Mouse (Mus musculus) MEL (cell line): ENCODE data around the gene 4930579G24Rik. TPM values are rescaled to one million over a fixed set of nuclear protein-coding genes. Genes with fewer than 3 reads are reported as not detected.

Experiments
- DNase-seq: peaks from one replicate; pipeline ENCODE4 v3.0.0; 2011; ENCODE audit warnings: low read depth, low spot score
- H3K27ac ChIP-seq: 2 replicates; pipeline ENCODE4 v1.5.1; 2012; ENCODE audit warnings: low read depth, mild to moderate bottlenecking, control low read depth, low read length, moderate library complexity; ENCODE audit not compliant: control insufficient read depth
- H3K27me3 ChIP-seq, 2 experiments: fragments of 150-350 bp in 1 of 2; sonication (generic) in 1 of 2; 2 replicates each; pipeline ENCODE4 v1.6.1; 2012; ENCODE audit warnings: low read length in 2 of 2, mild to moderate bottlenecking in 2 of 2, improper control_type of control experiment in 1 of 2, moderate library complexity in 1 of 2; ENCODE audit not compliant: insufficient read depth in 2 of 2, control insufficient read depth in 1 of 2
- H3K36me3 ChIP-seq, 2 experiments: 2 replicates each; pipeline ENCODE4 v1.6.1; 2012 to 2014; ENCODE audit warnings: low read length in 2 of 2, improper control_type of control experiment in 1 of 2, inconsistent platforms in 1 of 2, mild to moderate bottlenecking in 1 of 2; ENCODE audit not compliant: insufficient read depth in 2 of 2, control insufficient read depth in 1 of 2
- H3K4me1 ChIP-seq, 2 experiments: fragments of 150-350 bp in 1 of 2; sonication (generic) in 1 of 2; 2 replicates each; pipeline ENCODE4 v1.6.1; 2012; ENCODE audit warnings: low read length in 2 of 2, improper control_type of control experiment in 1 of 2, mild to moderate bottlenecking in 1 of 2; ENCODE audit not compliant: insufficient read depth in 2 of 2, control insufficient read depth in 1 of 2
- H3K4me3 ChIP-seq, 2 experiments: fragments of 150-350 bp in 1 of 2; sonication (generic) in 1 of 2; 2 replicates each; pipeline ENCODE4 v1.5.1; 2012; ENCODE audit warnings: low read depth in 2 of 2, low read length in 2 of 2, mild to moderate bottlenecking in 2 of 2, moderate library complexity in 2 of 2, control low read depth in 1 of 2, improper control_type of control experiment in 1 of 2; ENCODE audit not compliant: control insufficient read depth in 1 of 2, insufficient read depth in 1 of 2
- H3K79me2 ChIP-seq: 2 replicates; pipeline ENCODE4 v1.6.1; 2012; ENCODE audit warnings: mild to moderate bottlenecking, low read length, moderate library complexity; ENCODE audit not compliant: control insufficient read depth, poor library complexity, insufficient read depth
- H3K9ac ChIP-seq: 2 replicates; pipeline ENCODE4 v1.6.1; 2012; ENCODE audit warnings: low read depth, mild to moderate bottlenecking, control low read depth, low read length, moderate library complexity; ENCODE audit not compliant: control insufficient read depth, poor library complexity, severe bottlenecking
- H3K9me3 ChIP-seq: fragments of 150-350 bp; sonication (generic); replicated peaks from 2 replicates; pipeline ENCODE4 v1.6.1; 2012; ENCODE audit warnings: mild to moderate bottlenecking, low read length, improper control_type of control experiment, moderate library complexity; ENCODE audit not compliant: insufficient read depth
- BHLHE40 ChIP-seq: IDR thresholded peaks from 2 replicates; pipeline ENCODE4 v1.6.1; 2012; ENCODE audit warnings: low read depth, mild to moderate bottlenecking, inconsistent platforms, low read length, improper control_type of control experiment, borderline replicate concordance
- CTCF ChIP-seq, 3 experiments: IDR thresholded peaks in 2 of 3; conservative IDR thresholded peaks in 1 of 3; 2 replicates each; pipeline ENCODE4 v1.5.1; 2011 to 2012; ENCODE audit warnings: low read length in 3 of 3, low read depth in 2 of 3, mild to moderate bottlenecking in 2 of 3, improper control_type of control experiment in 1 of 3, inconsistent platforms in 1 of 3, mixed read lengths in 1 of 3, moderate library complexity in 1 of 3; ENCODE audit not compliant: control insufficient read depth in 1 of 3, insufficient read depth in 1 of 3, poor library complexity in 1 of 3, severe bottlenecking in 1 of 3
- E2F4 ChIP-seq: IDR thresholded peaks from 2 replicates; pipeline ENCODE4 v1.6.1; 2011; ENCODE audit warnings: low read depth, low read length, improper control_type of control experiment, borderline replicate concordance
- ELF1 ChIP-seq: IDR thresholded peaks from 2 replicates; pipeline ENCODE4 v1.6.1; 2014; ENCODE audit warnings: low read depth, mild to moderate bottlenecking, inconsistent platforms, low read length, improper control_type of control experiment, moderate library complexity
- EP300 ChIP-seq, 2 experiments: IDR thresholded peaks; 2 replicates each; pipeline ENCODE4 v1.6.1; 2011; ENCODE audit warnings: improper control_type of control experiment in 2 of 2, low read length in 2 of 2, low read depth in 1 of 2, mild to moderate bottlenecking in 1 of 2
- ETS1 ChIP-seq: IDR thresholded peaks from 2 replicates; pipeline ENCODE4 v1.6.1; 2012; ENCODE audit warnings: low read depth, mild to moderate bottlenecking, inconsistent platforms, low read length, improper control_type of control experiment, moderate library complexity
- GATA1 ChIP-seq: IDR thresholded peaks from 2 replicates; pipeline ENCODE4 v1.6.1; 2011; ENCODE audit warnings: low read depth, low read length, improper control_type of control experiment
- KAT2A ChIP-seq: conservative IDR thresholded peaks from 2 replicates; pipeline ENCODE4 v1.6.1; 2012; ENCODE audit warnings: low read depth, low read length, improper control_type of control experiment, inconsistent platforms
- MAX ChIP-seq: IDR thresholded peaks from 2 replicates; pipeline ENCODE4 v1.6.1; 2011; ENCODE audit warnings: low read length, improper control_type of control experiment
- MAZ ChIP-seq: IDR thresholded peaks from 2 replicates; pipeline ENCODE4 v1.6.1; 2012; ENCODE audit warnings: low read depth, mild to moderate bottlenecking, inconsistent platforms, low read length, improper control_type of control experiment
- MYB ChIP-seq: IDR thresholded peaks from 2 replicates; pipeline ENCODE4 v1.6.1; 2011; ENCODE audit warnings: mild to moderate bottlenecking, low read depth, low read length, improper control_type of control experiment
- MYC ChIP-seq: IDR thresholded peaks from 2 replicates; pipeline ENCODE4 v1.6.1; 2011; ENCODE audit warnings: low read depth, mild to moderate bottlenecking, low read length, improper control_type of control experiment, moderate library complexity
- NELFE ChIP-seq: IDR thresholded peaks from 2 replicates; pipeline ENCODE4 v1.6.1; 2011; ENCODE audit warnings: low read depth, low read length, improper control_type of control experiment
- RCOR1 ChIP-seq: IDR thresholded peaks from 2 replicates; pipeline ENCODE4 v1.6.1; 2012; ENCODE audit warnings: low read depth, mild to moderate bottlenecking, inconsistent platforms, low read length, improper control_type of control experiment
- SIN3A ChIP-seq: IDR thresholded peaks from 2 replicates; pipeline ENCODE4 v1.6.1; 2012; ENCODE audit warnings: low read length, improper control_type of control experiment, inconsistent platforms
- TAL1 ChIP-seq: IDR thresholded peaks from 2 replicates; pipeline ENCODE4 v1.6.1; 2012; ENCODE audit warnings: mild to moderate bottlenecking, inconsistent platforms, low read length, moderate library complexity, mixed read lengths
- TBP ChIP-seq: IDR thresholded peaks from 2 replicates; pipeline ENCODE4 v1.8.0; 2011; ENCODE audit warnings: low read depth, low read length, improper control_type of control experiment
- TCF12 ChIP-seq: IDR thresholded peaks from 2 replicates; pipeline ENCODE4 v1.6.1; 2014; ENCODE audit warnings: low read depth, mild to moderate bottlenecking, inconsistent platforms, low read length, improper control_type of control experiment, moderate library complexity
- USF1 ChIP-seq: IDR thresholded peaks from 2 replicates; pipeline ENCODE4 v1.6.1; 2014; ENCODE audit warnings: low read depth, mild to moderate bottlenecking, inconsistent platforms, low read length, improper control_type of control experiment, moderate library complexity
- ZC3H11A ChIP-seq: IDR thresholded peaks from 2 replicates; pipeline ENCODE4 v1.6.1; 2012; ENCODE audit warnings: low read depth, mild to moderate bottlenecking, inconsistent platforms, low read length, improper control_type of control experiment
- ZMIZ1 ChIP-seq: IDR thresholded peaks from 2 replicates; pipeline ENCODE4 v1.6.1; 2012; ENCODE audit warnings: low read depth, mild to moderate bottlenecking, inconsistent platforms, low read length, improper control_type of control experiment, moderate library complexity
- ZNF384 ChIP-seq: IDR thresholded peaks from 2 replicates; pipeline ENCODE4 v1.6.1; 2012; ENCODE audit warnings: low read depth, mild to moderate bottlenecking, inconsistent platforms, low read length, improper control_type of control experiment
- polyA plus RNA-seq, 2 experiments: library from polyadenylated mRNA; stranded (reverse) in 1 of 2; unstranded in 1 of 2; fragments of >175 nt in 1 of 2; fragments of >200 nt in 1 of 2; gene quantifications; 2 replicates each; pipeline versions ENCODE4 v1.2.1 to v1.2.4; 2012; ENCODE audit warnings: low replicate concordance in 2 of 2, low read depth in 1 of 2; ENCODE audit not compliant: insufficient read length in 2 of 2, insufficient read depth in 1 of 2, missing spikeins in 1 of 2
- total RNA-seq: library from RNA; depleted of rRNA; stranded (reverse); fragments of 300-350 nt; gene quantifications from 2 replicates; pipeline ENCODE4 v1.2.3, GENCODE M21; 2012

The 4930579G24Rik gene
- total and polyA plus RNA-seq, 3 experiments, result 8.5 to 10.7 TPM; not detected in 1

- TF ChIP-seq E2F4 (no peak; the same call in 1 of the 2 replicates), ZMIZ1 (peak; percentile 45), RCOR1 (no peak), KAT2A (peak; percentile 98), USF1 (peak; percentile 86)
Observed at GRCm38 (mm10) chr3:79628561-79629415, at the start of gene 4930579G24Rik (continued).

GRCm38 (mm10) chr3:79579891-79580575 lies 48.8 kb upstream of the 4930579G24Rik start:
- Histone ChIP-seq H3K27ac (peak overlapping the region; percentile 49; the same call in 1 of the 2 replicates), H3K9ac (no peak overlapping the region), H3K4me1 (peaks cover 10 to 13% of the 10 kb centered on the region in 2 experiments), H3K9me3 (no peaks in the 10 kb centered on the region), H3K79me2 (no peaks in the 10 kb centered on the region), H3K27me3 (no peaks in the 10 kb centered on the region), H3K36me3 (peaks cover 0 to 11% of the 10 kb centered on the region in 2 experiments; a peak in 2 of 4 replicates), H3K4me3 (no peak overlapping the region)
- DNase-seq, result peak; percentile 68
- TF ChIP-seq GATA1, result peak; percentile 90
- TF ChIP-seq NELFE, result no peak
- 0 out of 2 replicates have a peak, but pooled peaks have one; percentile 47 for TF ChIP-seq MYC
- TF ChIP-seq ZNF384, result peak; percentile 86
- TF ChIP-seq BHLHE40, result peak; percentile 46; the same call in 1 of the 2 replicates
- TF ChIP-seq USF1, result 0 out of 2 replicates have a peak, but pooled peaks have one; percentile 9
- TF ChIP-seq TBP, result 0 out of 2 replicates have a peak, but pooled peaks have one; percentile 4
- peak; percentile 74 for TF ChIP-seq TAL1
- no peak for TF ChIP-seq MAZ
- no peak for TF ChIP-seq ELF1
- TF ChIP-seq ETS1, result peak; percentile 84
- peak; percentile 63; the same call in 1 of the 2 replicates for TF ChIP-seq MAX
- TF ChIP-seq KAT2A, result no peak
- peak; percentile 66; the same call in 1 of the 2 replicates for TF ChIP-seq RCOR1
- TF ChIP-seq SIN3A, result peak; percentile 52
- TF ChIP-seq EP300 (IDR thresholded peaks at IDR 0.05; ENCODE audit: low read depth in 1 of 2, low read length in 2 of 2), result peak; percentile 81 to 89; a peak in 3 of 4 replicates
- TF ChIP-seq ZC3H11A, result 0 out of 2 replicates have a peak, but pooled peaks have one; percentile 5
- no peak for TF ChIP-seq CTCF (IDR thresholded peaks at IDR 0.05 in 2 of 3, conservative IDR thresholded peaks at IDR 0.05 in 1 of 3; ENCODE audit: control insufficient read depth in 1 of 3, insufficient read depth in 1 of 3, low read depth in 2 of 3, low read length in 3 of 3, poor library complexity in 1 of 3, severe bottlenecking in 1 of 3)
- TF ChIP-seq TCF12, result peak; percentile 95
- peak; percentile 77; the same call in 1 of the 2 replicates for TF ChIP-seq MYB
- TF ChIP-seq, all 39 proteins: peak for 15
